Mouse (Mus musculus) G1E (cell line): ENCODE results near the gene Tshz2. TPM values are rescaled to one million over a fixed set of nuclear protein-coding genes. Genes with fewer than 3 reads are reported as not detected.

Source experiments
- ATAC-seq: 2 replicates; pipeline ENCODE4 v1.8.0; 2016; ENCODE audit warnings: mild to moderate bottlenecking; ENCODE audit not compliant: insufficient number of reproducible peaks, poor library complexity, low FRiP score, severe bottlenecking; ENCODE audit errors: extremely low read depth
- DNase-seq: peaks from one replicate; pipeline ENCODE4 v3.0.0; 2012; ENCODE audit warnings: low spot score
- H3K27me3 ChIP-seq: 2 replicates; pipeline ENCODE4 v1.6.1; 2012; ENCODE audit warnings: mild to moderate bottlenecking, low read length, inconsistent platforms; ENCODE audit not compliant: insufficient read depth
- H3K36me3 ChIP-seq: replicated peaks from 2 replicates; pipeline ENCODE3; 2012; ENCODE audit warnings: mild to moderate bottlenecking, inconsistent platforms
- H3K4me1 ChIP-seq: 2 replicates; pipeline ENCODE4 v1.6.1; 2012; ENCODE audit warnings: low read depth, low read length, inconsistent platforms, mixed read lengths; ENCODE audit not compliant: insufficient read depth
- H3K4me3 ChIP-seq: 2 replicates; pipeline ENCODE4 v1.5.1; 2012; ENCODE audit warnings: low read depth, mild to moderate bottlenecking, inconsistent platforms, low read length, moderate library complexity, mixed read lengths
- H3K9me3 ChIP-seq: replicated peaks from 2 replicates; pipeline ENCODE4 v1.6.1; 2012; ENCODE audit warnings: inconsistent platforms
- CTCF ChIP-seq: IDR thresholded peaks from 2 replicates; pipeline ENCODE4 v1.5.1; 2012; ENCODE audit warnings: low read depth, low read length, inconsistent platforms, mixed read lengths
- GATA1 ChIP-seq: IDR thresholded peaks from 2 replicates; pipeline ENCODE4 v1.6.1; 2012; ENCODE audit warnings: borderline replicate concordance, low read length, inconsistent platforms, mixed read lengths
- GATA2 ChIP-seq: IDR thresholded peaks from 2 replicates; pipeline ENCODE4 v1.6.1; 2012; ENCODE audit warnings: low read depth, low read length, inconsistent platforms, borderline replicate concordance
- POLR2AphosphoS5 ChIP-seq: IDR thresholded peaks from 2 replicates; pipeline ENCODE4 v1.6.1; 2012; ENCODE audit warnings: low read depth, low read length, inconsistent platforms; ENCODE audit not compliant: insufficient replicate concordance
- TAL1 ChIP-seq: conservative IDR thresholded peaks from 2 replicates; pipeline ENCODE4 v1.6.1; 2012; ENCODE audit warnings: low read depth, low read length, inconsistent platforms, mixed read lengths
- polyA plus RNA-seq: library from polyadenylated mRNA; stranded (reverse); fragments of >175 nt; gene quantifications from 2 replicates; pipeline ENCODE4 v1.2.3, GENCODE M21; 2012
- total RNA-seq, 2 experiments: library from RNA; stranded (forward) in 1 of 2; stranded (reverse) in 1 of 2; fragments of 200-1000 nt in 1 of 2; fragments of >200 nt in 1 of 2; fragmentation: Nextera tagmentation in 1 of 2; gene quantifications; 2 replicates each; pipeline ENCODE4 v1.2.3; 2014 to 2017

Gene Tshz2
- total and polyA plus RNA-seq, 3 experiments = 0.16 TPM; not detected in 2

GRCm38 (mm10) chr2:169951041-169951440 is 318.2 kb downstream of the Tshz2 start:
- no peaks in the 10 kb centered on the region for H3K4me1 ChIP-seq
- ATAC-seq (no peak), DNase-seq (no peak)
- no peak overlapping the region for H3K4me3 ChIP-seq
- H3K9me3 ChIP-seq = peaks cover 89% of the 10 kb centered on the region
- TF ChIP-seq GATA2 = no peak
- no peak for TF ChIP-seq CTCF
- no peak for TF ChIP-seq GATA1
- TF ChIP-seq POLR2AphosphoS5 = no peak
- no peaks in the 10 kb centered on the region for H3K36me3 ChIP-seq
- no peaks in the 10 kb centered on the region for H3K27me3 ChIP-seq

- Histone ChIP-seq H3K4me1 (no peaks in the 10 kb centered on the region), H3K4me3 (no peak overlapping the region), H3K9me3 (peaks cover 89% of the 10 kb centered on the region), H3K27me3 (no peaks in the 10 kb centered on the region), H3K36me3 (no peaks in the 10 kb centered on the region)
- ATAC-seq (no peak), DNase-seq (no peak)
- TF ChIP-seq GATA1 = no peak
- TF ChIP-seq GATA2 = no peak
- no peak for TF ChIP-seq POLR2AphosphoS5
- TF ChIP-seq TAL1 = no peak
- TF ChIP-seq CTCF = no peak
These were observed 320.2 kb downstream of the Tshz2 start for GRCm38 (mm10) chr2:169952981-169953380.

- H3K4me1 ChIP-seq = no peaks in the 10 kb centered on the region
- ATAC-seq (no peak), DNase-seq (no peak)
- H3K9me3 ChIP-seq = peaks cover 87% of the 10 kb centered on the region
- no peaks in the 10 kb centered on the region for H3K27me3 ChIP-seq
- no peak overlapping the region for H3K4me3 ChIP-seq
- no peak for TF ChIP-seq GATA2
- TF ChIP-seq CTCF = no peak
- TF ChIP-seq GATA1 = no peak
- no peak for TF ChIP-seq POLR2AphosphoS5
- no peak for TF ChIP-seq TAL1
- no peaks in the 10 kb centered on the region for H3K36me3 ChIP-seq
These were observed 326.1 kb downstream of the Tshz2 start for GRCm38 (mm10) chr2:169958736-169959573.

GRCm38 (mm10) chr2:169961463-169962230 is 328.8 kb downstream of the Tshz2 start:
- ATAC-seq = no peak
- H3K36me3 ChIP-seq = no peaks in the 10 kb centered on the region
- no peak for DNase-seq
- H3K4me1 ChIP-seq = no peaks in the 10 kb centered on the region
- H3K9me3 ChIP-seq = peaks cover 84% of the 10 kb centered on the region
- no peak overlapping the region for H3K4me3 ChIP-seq
- no peaks in the 10 kb centered on the region for H3K27me3 ChIP-seq
- no peak for TF ChIP-seq GATA1

GRCm38 (mm10) chr2:169962231-169962600 is 329.4 kb downstream of the Tshz2 start:
- Histone ChIP-seq H3K9me3 (peaks cover 80% of the 10 kb centered on the region), H3K4me3 (no peak overlapping the region), H3K36me3 (no peaks in the 10 kb centered on the region), H3K4me1 (no peaks in the 10 kb centered on the region), H3K27me3 (no peaks in the 10 kb centered on the region)
- no peak; the same call in 1 of the 2 replicates for ATAC-seq
- no peak for DNase-seq
- no peak for TF ChIP-seq CTCF

- H3K36me3 ChIP-seq = no peaks in the 10 kb centered on the region
- DNase-seq (no peak), ATAC-seq (no peak)
- no peaks in the 10 kb centered on the region for H3K4me1 ChIP-seq
- no peak overlapping the region for H3K4me3 ChIP-seq
- H3K27me3 ChIP-seq = no peaks in the 10 kb centered on the region
- no peak for TF ChIP-seq GATA1
- TF ChIP-seq POLR2AphosphoS5 = no peak
- TF ChIP-seq TAL1 = no peak
- TF ChIP-seq CTCF = no peak
- no peak for TF ChIP-seq GATA2
- peaks cover 80% of the 10 kb centered on the region for H3K9me3 ChIP-seq
These were observed 330.0 kb downstream of the Tshz2 start for GRCm38 (mm10) chr2:169962776-169963175.
